Mouse (Mus musculus) monocyte, adult 5-6 weeks (primary cell): ENCODE data around the gene Klhl21. TPM values are rescaled to one million over a fixed set of nuclear protein-coding genes. Genes with fewer than 3 reads are reported as not detected.

Source experiments
- ATAC-seq: fragments of 153-309, 156-312 bp; replicated peaks from 2 replicates; pipeline ENCODE4 v1.8.0; 2017; ENCODE audit warnings: mild to moderate bottlenecking; ENCODE audit not compliant: low TSS enrichment, insufficient number of reproducible peaks, severe bottlenecking, poor library complexity, low FRiP score
- total RNA-seq: library from RNA; stranded (forward); fragments of 200-1000, 200-491, 200-594 nt; gene quantifications from 3 replicates; pipeline ENCODE4 v1.2.3, GENCODE M21; 2017

The Klhl21 gene
- total RNA-seq, 1 experiment from 2014 or later, result 7.1 TPM

GRCm38 (mm10) chr4:152041924-152042641 lies 33.5 kb downstream of the Klhl21 start:
- no peak for ATAC-seq

- no peak for ATAC-seq
These were observed 34.6 kb downstream of the Klhl21 start for GRCm38 (mm10) chr4:152043171-152043570.

GRCm38 (mm10) chr4:152044609-152045008 lies 36.0 kb downstream of the Klhl21 start:
- ATAC-seq, result no peak

- ATAC-seq, result no peak
These were observed 53.9 kb downstream of the Klhl21 start for GRCm38 (mm10) chr4:152062390-152063110.

- ATAC-seq, result 0 out of 2 replicates have a peak, but pooled peaks have one; percentile 14
These were observed 58.7 kb downstream of the Klhl21 start for GRCm38 (mm10) chr4:152067280-152067679.

Other genes starting within 250 kb of the Klhl21 start
- 8.8 to 43.8 TPM (median 22.1 TPM) in 3 replicates for gene Camta1, start 146.9 kb upstream of the Klhl21 start, total RNA-seq
- 20.1 to 46.9 TPM (median 23.0 TPM) in 3 replicates for gene Dnajc11, start 75.1 kb upstream of the Klhl21 start, total RNA-seq
- 7.5 to 11.4 TPM (median 10.5 TPM) in 3 replicates for gene Thap3, start 19.8 kb upstream of the Klhl21 start, total RNA-seq
- gene Phf13, start 12.5 kb upstream of the Klhl21 start, total RNA-seq, result 6.7 to 8.8 TPM (median 7.8 TPM) in 3 replicates
- 4.1 to 10.8 TPM (median 9.1 TPM) in 3 replicates for gene Zbtb48, start 18.9 kb downstream of the Klhl21 start, total RNA-seq
- gene Tas1r1, start 29.8 kb downstream of the Klhl21 start, total RNA-seq, result not detected in 3 replicates
- 12.1 to 23.8 TPM (median 16.9 TPM) in 3 replicates for gene Nol9, start 30.5 kb downstream of the Klhl21 start, total RNA-seq
- gene Plekhg5, start 63.7 kb downstream of the Klhl21 start, total RNA-seq, result 2.5 to 8.2 TPM (median 5.6 TPM) in 3 replicates
- gene Tnfrsf25, start 107.1 kb downstream of the Klhl21 start, total RNA-seq, result 1.3 to 4.7 TPM in 2 of 3 replicates, not detected in the other
- gene Espn, start 143.6 kb downstream of the Klhl21 start, total RNA-seq, result 0.53 to 2.0 TPM (median 0.78 TPM) in 3 replicates
- gene Hes2, start 150.1 kb downstream of the Klhl21 start, total RNA-seq, result not detected in 3 replicates
- 18.1 to 62.4 TPM (median 30.9 TPM) in 3 replicates for gene Acot7, start 169.3 kb downstream of the Klhl21 start, total RNA-seq